Mouse (Mus musculus) bone marrow, adult 2 months (tissue): ENCODE measurements around the gene C8g. TPM values are rescaled to one million over a fixed set of nuclear protein-coding genes. Genes with fewer than 3 reads are reported as not detected.

Experiments
- H3K27ac ChIP-seq: fragments of 200-500 bp; 2 replicates; pipeline ENCODE4 v1.5.1; 2012; ENCODE audit warnings: low read depth, mild to moderate bottlenecking, control low read depth, inconsistent platforms, low read length; ENCODE audit not compliant: control insufficient read depth, poor library complexity, insufficient read depth
- H3K4me1 ChIP-seq: fragments of 200-500 bp; 2 replicates; pipeline ENCODE4 v1.6.1; 2011; ENCODE audit warnings: low read length; ENCODE audit not compliant: control insufficient read depth, insufficient read depth
- H3K4me3 ChIP-seq: fragments of 200-500 bp; replicated peaks from 2 replicates; pipeline ENCODE3; 2011; ENCODE audit warnings: mild to moderate bottlenecking, low read depth, low read length, control low read depth; ENCODE audit not compliant: control insufficient read depth
- CTCF ChIP-seq: fragments of 200-500 bp; IDR thresholded peaks from 2 replicates; pipeline ENCODE4 v1.5.1; 2011; ENCODE audit warnings: low read length, control low read depth; ENCODE audit not compliant: control insufficient read depth, insufficient read depth
- POLR2A ChIP-seq: fragments of 200-500 bp; IDR thresholded peaks from 2 replicates; pipeline ENCODE4 v1.6.1; 2011; ENCODE audit warnings: low read depth, mild to moderate bottlenecking, control low read depth, low read length, borderline replicate concordance; ENCODE audit not compliant: control insufficient read depth
- WGBS: fragments of 180-500 bp; shearing (Covaris S2); methylation state at CpG from one replicate; pipeline ENCODE4 v1.1.7; 2018; 5-methylcytosine and 5-hydroxymethylcytosine counted together
- polyA plus RNA-seq: library from polyadenylated mRNA; stranded (reverse); fragments of >200 nt; gene quantifications from 2 replicates; pipeline ENCODE4 v1.2.4, GENCODE M21; 2011; ENCODE audit warnings: low replicate concordance; ENCODE audit not compliant: missing spikeins, insufficient read depth, insufficient read length

C8g gene
- polyA plus RNA-seq, 1 experiment: 6.2 TPM

- TF ChIP-seq POLR2A: no peak
- Histone ChIP-seq H3K27ac (no peak overlapping the region), H3K4me3 (no peak overlapping the region), H3K4me1 (no peaks in the 10 kb centered on the region; the same call in 1 of the 2 replicates)
- 80% methylated on average over 3 of the region's 3 CpGs for whole genome bisulfite sequencing
These were observed 23.4 kb downstream of the C8g start for GRCm38 (mm10) chr2:25477967-25478675.

- Histone ChIP-seq H3K4me1 (no peaks in the 10 kb centered on the region; the same call in 1 of the 2 replicates), H3K27ac (no peak overlapping the region), H3K4me3 (no peak overlapping the region)
- 81% methylated on average over 8 of the region's 8 CpGs for WGBS
- TF ChIP-seq CTCF (no peak), POLR2A (no peak)
These were observed 24.0 kb downstream of the C8g start for GRCm38 (mm10) chr2:25477541-25477940.

- 77% methylated on average over 2 of the region's 2 CpGs for whole genome bisulfite sequencing
- H3K27ac ChIP-seq: no peak overlapping the region
- no peak for TF ChIP-seq CTCF
These were observed 29.0 kb downstream of the C8g start for GRCm38 (mm10) chr2:25472550-25472949.

GRCm38 (mm10) chr2:25469969-25470368 lies 31.6 kb downstream of the C8g start, which contains the start of gene Ptgds:
Gene Ptgds, minus strand, starts transcription at chr2:25470046.
- TF ChIP-seq CTCF (no peak), POLR2A (no peak)
- Histone ChIP-seq H3K4me3 (no peak within 1 kb of the TSS), H3K4me1 (peaks cover 3% of the 10 kb centered on the region), H3K27ac (no peak within 1 kb of the TSS)
- WGBS: 83% methylated on average over 6 of the region's 6 CpGs

More at GRCm38 (mm10) chr2:25472550-25472949, 29.0 kb downstream of the C8g start:
- Histone ChIP-seq H3K4me3 (no peak overlapping the region), H3K4me1 (no peaks in the 10 kb centered on the region)

DNA sequence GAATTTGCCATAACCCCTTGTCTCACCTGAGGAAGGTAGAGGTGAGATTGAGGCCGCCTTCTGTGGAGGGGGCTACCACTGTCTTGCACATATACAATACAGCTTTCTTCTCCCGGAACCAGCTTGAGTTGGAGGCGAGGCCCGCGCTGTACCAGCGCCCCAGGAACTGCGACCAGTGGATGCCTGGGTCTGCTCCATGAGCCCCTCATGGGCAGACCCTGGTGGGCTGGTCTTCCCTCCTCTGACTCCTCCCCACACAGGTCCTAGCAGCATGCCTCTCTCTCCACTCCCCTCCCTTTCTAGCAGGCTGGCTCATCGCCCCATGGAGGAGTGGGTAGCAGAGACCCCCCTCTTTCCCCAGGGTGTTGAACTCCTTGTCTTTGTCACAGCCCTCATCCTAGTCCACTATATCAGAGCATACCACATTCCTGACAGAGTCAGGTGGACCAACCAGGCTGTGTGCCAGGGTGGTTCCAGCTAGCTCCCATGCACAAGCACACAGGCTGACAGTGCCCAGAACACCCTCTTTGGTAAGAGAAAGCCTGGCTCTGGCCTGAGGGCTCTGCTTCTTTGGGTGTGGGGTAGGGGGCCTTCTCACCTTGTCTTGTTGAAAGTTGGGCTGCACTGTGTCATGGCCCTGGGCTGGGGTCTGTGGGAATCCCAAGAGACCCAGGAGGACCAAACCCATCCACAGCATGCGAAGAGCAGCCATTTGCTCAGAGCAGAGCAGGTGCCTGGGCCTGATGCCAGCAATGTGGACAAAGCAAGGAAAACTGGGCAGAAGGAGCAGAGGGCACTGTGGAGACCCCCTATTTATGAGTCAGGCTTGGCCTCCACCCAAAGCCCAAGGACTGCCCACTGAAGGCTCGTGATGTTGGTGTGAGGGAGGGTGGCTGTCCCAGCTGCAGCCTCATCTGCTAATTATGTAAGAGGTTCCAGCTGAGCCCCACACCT lies 32.3 kb downstream of the C8g start:
- Histone ChIP-seq H3K4me1 (peaks cover 3% of the 10 kb centered on the region), H3K27ac (no peak overlapping the region), H3K4me3 (no peak overlapping the region)
- no peak for TF ChIP-seq CTCF
- no peak for TF ChIP-seq POLR2A
- 81% methylated on average over 10 of the region's 10 CpGs for WGBS

- no peak for TF ChIP-seq POLR2A
- no peak for TF ChIP-seq CTCF
- WGBS: 71% methylated on average over 14 of the region's 14 CpGs
These were observed 33.8 kb downstream of the C8g start for GRCm38 (mm10) chr2:25467606-25468303.

GRCm38 (mm10) chr2:25465816-25466635 lies 35.5 kb downstream of the C8g start:
- Histone ChIP-seq H3K27ac (peak overlapping the region; percentile 98), H3K4me3 (peak overlapping the region; percentile 62), H3K4me1 (peaks cover 7% of the 10 kb centered on the region)
- WGBS: 6% methylated on average over 10 of the region's 10 CpGs
- TF ChIP-seq CTCF: no peak
- peak; percentile 57 for TF ChIP-seq POLR2A

More at GRCm38 (mm10) chr2:25467606-25468303, 33.8 kb downstream of the C8g start:
- Histone ChIP-seq H3K4me3 (no peak overlapping the region), H3K27ac (no peak overlapping the region), H3K4me1 (peaks cover 3% of the 10 kb centered on the region)
